Mouse (Mus musculus) heart, postnatal 0 days (tissue): ENCODE data around the gene C2cd4d.

Experiments used
- CTCF ChIP-seq: IDR thresholded peaks from 2 replicates; pipeline ENCODE4 v1.5.1; 2016; ENCODE audit warnings: antibody characterized with exemption, control low read depth, low read depth
- EP300 ChIP-seq: IDR thresholded peaks from 2 replicates; pipeline ENCODE4 v1.6.1; 2016; ENCODE audit warnings: antibody characterized with exemption, low read depth

DNA sequence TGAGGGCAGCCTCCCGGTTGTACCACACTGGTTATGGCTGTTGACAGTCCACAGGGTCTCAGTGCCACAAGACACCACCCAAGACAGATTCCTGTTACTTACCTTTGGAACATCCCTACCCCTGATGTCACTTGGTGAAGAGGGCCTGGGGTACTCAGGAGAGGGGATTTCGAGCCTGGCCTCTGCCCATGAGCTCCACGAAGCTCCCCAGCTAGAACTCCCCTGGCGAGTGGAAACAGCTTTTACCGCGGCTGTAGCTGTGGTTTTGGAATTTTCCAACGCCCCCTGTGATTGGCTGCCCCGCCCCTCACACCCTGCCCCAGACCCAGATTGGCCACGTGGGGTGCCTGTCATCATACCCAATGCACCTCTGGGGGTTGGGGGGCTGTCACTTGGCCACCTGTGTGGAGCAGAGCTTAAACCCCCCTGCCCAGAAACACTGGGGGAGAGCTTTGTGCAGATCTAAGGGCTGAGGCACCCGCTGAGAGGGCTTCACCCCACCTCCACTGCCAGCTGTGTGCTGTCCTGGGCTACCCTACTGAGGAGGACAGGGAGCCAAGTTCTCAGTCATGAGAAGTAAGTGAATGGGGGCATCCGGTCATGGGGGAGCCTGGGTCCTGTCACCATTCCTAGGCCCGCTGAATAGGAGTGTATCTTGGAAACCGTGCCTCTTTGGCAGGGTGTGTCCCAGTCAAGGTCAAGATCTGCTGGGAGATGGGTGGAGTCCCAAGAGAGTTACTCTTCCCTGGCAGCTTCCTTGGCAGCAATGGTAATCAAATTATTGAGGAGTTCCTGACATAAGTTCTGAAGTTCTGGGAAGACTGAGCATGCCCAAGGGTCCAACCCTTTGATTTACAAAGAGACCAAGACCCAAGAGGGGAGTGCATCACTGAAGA is 15.0 kb downstream of the C2cd4d start:
- TF ChIP-seq CTCF (no peak), EP300 (no peak)
